Mouse (Mus musculus): ENCODE results near the gene Tiam1. TPM values are rescaled to one million over a fixed set of nuclear protein-coding genes. Genes with fewer than 3 reads are reported as not detected.

Gene Tiam1
- total RNA-seq, 2 experiments from 2014 or later, result 4.7 to 7.1 TPM

GRCm38 (mm10) chr16:89840361-89840760, 303.2 kb downstream of the Tiam1 start:
- DNase-seq, result peak; percentile 22
- intact Hi-C loops (cut with DNase I; ENCODE audit: low total_unique reads), result no loop called here

- intact Hi-C loops (cut with DNase I; ENCODE audit: low total_unique reads), result no loop called here
- DNase-seq, result no peak
Measured at GRCm38 (mm10) chr16:89839829-89840228, 303.7 kb downstream of the Tiam1 start.

GRCm38 (mm10) chr16:89837096-89837495, 306.5 kb downstream of the Tiam1 start:
- intact Hi-C loops (cut with DNase I; ENCODE audit: low total_unique reads), result no loop called here

GRCm38 (mm10) chr16:89835551-89835950, 308.0 kb downstream of the Tiam1 start:
- no peak for DNase-seq
- intact Hi-C loops (cut with DNase I; ENCODE audit: low total_unique reads), result no loop called here

More at GRCm38 (mm10) chr16:89837096-89837495, 306.5 kb downstream of the Tiam1 start:
- no peak for DNase-seq

GRCm38 (mm10) chr16:89833011-89833410, 310.6 kb downstream of the Tiam1 start:
- intact Hi-C loops (cut with DNase I; ENCODE audit: low total_unique reads), result loop anchor here (2.0 kb wide), 1 partner anchor 58 kb away; no protein-coding TSS in a partner anchor
- DNase-seq, result no peak

- peak; percentile 36 for DNase-seq
- intact Hi-C loops (cut with DNase I; ENCODE audit: low total_unique reads), result no loop called here
Measured at GRCm38 (mm10) chr16:89831172-89831571, 312.4 kb downstream of the Tiam1 start.

GRCm38 (mm10) chr16:89830221-89830648, 313.3 kb downstream of the Tiam1 start:
- DNase-seq, result no peak
- intact Hi-C loops (cut with DNase I; ENCODE audit: low total_unique reads), result no loop called here

GRCm38 (mm10) chr16:89827496-89828125, 316.0 kb downstream of the Tiam1 start:
- intact Hi-C loops (cut with DNase I; ENCODE audit: low total_unique reads), result no loop called here
- no peak for DNase-seq

GRCm38 (mm10) chr16:89825875-89826274, 317.7 kb downstream of the Tiam1 start:
- no peak for DNase-seq

GRCm38 (mm10) chr16:89822882-89823281, 320.7 kb downstream of the Tiam1 start:
- DNase-seq, result no peak
- intact Hi-C loops (cut with DNase I; ENCODE audit: low total_unique reads), result no loop called here

More at GRCm38 (mm10) chr16:89825875-89826274, 317.7 kb downstream of the Tiam1 start:
- intact Hi-C loops (cut with DNase I; ENCODE audit: low total_unique reads), result no loop called here

GRCm38 (mm10) chr16:89818661-89819060, 324.9 kb downstream of the Tiam1 start:
- intact Hi-C loops (cut with DNase I; ENCODE audit: low total_unique reads), result no loop called here
- DNase-seq, result no peak

GRCm38 (mm10) chr16:89817861-89818630, 325.5 kb downstream of the Tiam1 start:
- intact Hi-C loops (cut with DNase I; ENCODE audit: low total_unique reads), result no loop called here
- DNase-seq, result no peak

- intact Hi-C loops (cut with DNase I; ENCODE audit: low total_unique reads), result no loop called here
Measured at GRCm38 (mm10) chr16:89817301-89817700, 326.3 kb downstream of the Tiam1 start.

GRCm38 (mm10) chr16:89816506-89817172, 326.9 kb downstream of the Tiam1 start:
- intact Hi-C loops (cut with DNase I; ENCODE audit: low total_unique reads), result no loop called here
- DNase-seq, result no peak

More at GRCm38 (mm10) chr16:89817301-89817700, 326.3 kb downstream of the Tiam1 start:
- DNase-seq, result no peak

GRCm38 (mm10) chr16:89813536-89813935, 330.0 kb downstream of the Tiam1 start:
- no peak for DNase-seq
- intact Hi-C loops (cut with DNase I; ENCODE audit: low total_unique reads), result no loop called here

- intact Hi-C loops (cut with DNase I; ENCODE audit: low total_unique reads), result no loop called here
- DNase-seq, result no peak
Measured at GRCm38 (mm10) chr16:89812891-89813290, 330.7 kb downstream of the Tiam1 start.

GRCm38 (mm10) chr16:89810398-89810797, 333.2 kb downstream of the Tiam1 start:
- DNase-seq, result no peak
- intact Hi-C loops (cut with DNase I; ENCODE audit: low total_unique reads), result no loop called here

- DNase-seq, result no peak
- intact Hi-C loops (cut with DNase I; ENCODE audit: low total_unique reads), result no loop called here
Measured at GRCm38 (mm10) chr16:89808168-89808567, 335.4 kb downstream of the Tiam1 start.

- DNase-seq, result no peak
- intact Hi-C loops (cut with DNase I; ENCODE audit: low total_unique reads), result no loop called here
Measured at GRCm38 (mm10) chr16:89805946-89806345, 337.6 kb downstream of the Tiam1 start.

GRCm38 (mm10) chr16:89805210-89805609, 338.4 kb downstream of the Tiam1 start:
- no peak for DNase-seq
- intact Hi-C loops (cut with DNase I; ENCODE audit: low total_unique reads), result no loop called here

Measured in gastrocnemius, postnatal 14 days (tissue).